Mouse (Mus musculus): ENCODE results near the gene Hist1h2ab. TPM values are rescaled to one million over a fixed set of nuclear protein-coding genes. Genes with fewer than 3 reads are reported as not detected.
A peak's percentile ranks its signal among the peaks of the same experiment; 100 is the strongest.
"Not testable (repeated sequence)": the region's sequence is repeated elsewhere in the genome, so short reads cannot be mapped to it uniquely, and the experiment has no call there.

Hist1h2ab gene
- polyA plus RNA-seq, 1 experiment from 2014 or later = 49.5 TPM

GRCm38 (mm10) chr13:23749563-23750121, 1.3 kb upstream of the Hist1h2ab start:
- no peaks in the 10 kb centered on the region for H3K27me3 ChIP-seq (ENCODE audit: poor library complexity, severe bottlenecking)
- H3K36me3 ChIP-seq (replicated peaks) = no peaks in the 10 kb centered on the region
- no peak overlapping the region for H3K4me3 ChIP-seq
- H3K9me3 ChIP-seq = no peaks in the 10 kb centered on the region
- H3K27ac ChIP-seq = peak overlapping the region; percentile 98
- peaks cover 39% of the 10 kb centered on the region for H3K4me1 ChIP-seq
- 92% methylated on average over 5 of the region's 5 CpGs for WGBS
- no peak for DNase-seq (ENCODE audit: extremely low spot score, low spot score)

DNA sequence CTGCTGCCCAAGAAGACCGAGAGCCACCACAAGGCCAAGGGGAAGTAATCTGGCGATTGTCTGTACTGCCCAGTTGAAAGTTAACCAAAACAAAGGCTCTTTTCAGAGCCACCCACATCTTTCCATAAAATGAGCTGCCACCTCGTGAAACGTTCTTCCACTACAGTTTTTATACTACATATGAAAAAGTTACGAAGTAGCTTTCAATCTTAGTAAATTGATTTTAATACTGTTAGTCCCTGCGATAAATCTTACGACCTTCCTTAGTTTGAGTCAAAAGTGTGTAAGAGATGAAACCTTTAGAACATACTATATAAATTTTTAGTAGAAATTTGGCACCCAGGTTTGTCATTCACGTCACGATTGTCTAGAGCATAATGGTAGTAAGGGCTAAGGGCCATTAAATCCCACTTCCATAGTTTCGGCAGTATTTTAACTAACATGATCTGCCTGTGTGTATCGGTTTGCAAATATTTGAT, 591 bp downstream of the Hist1h2ab start:
- Histone ChIP-seq H3K4me3 (peak overlapping the region; percentile 53), H3K36me3 (replicated peaks) (no peaks in the 10 kb centered on the region), H3K9me3 (no peaks in the 10 kb centered on the region), H3K27me3 (ENCODE audit: poor library complexity, severe bottlenecking) (no peaks in the 10 kb centered on the region), H3K4me1 (peaks cover 41% of the 10 kb centered on the region), H3K27ac (peak overlapping the region; percentile 98)
- 2% methylated on average over 11 of the region's 11 CpGs for WGBS
- DNase-seq (ENCODE audit: extremely low spot score, low spot score) = no peak

GRCm38 (mm10) chr13:23752067-23752741, 1.3 kb downstream of the Hist1h2ab start, which contains the start of gene Hist1h3b:
TSS of gene Hist1h3b (plus strand) at chr13:23752267.
- Histone ChIP-seq H3K4me3 (peak within 1 kb of the TSS; percentile 56), H3K4me1 (peaks cover 39% of the 10 kb centered on the region), H3K27ac (peak within 1 kb of the TSS; percentile 98)
- DNase-seq (ENCODE audit: extremely low spot score, low spot score) = peak; percentile 89
- H3K27me3 ChIP-seq (ENCODE audit: poor library complexity, severe bottlenecking); H3K9me3 ChIP-seq; H3K36me3 ChIP-seq (replicated peaks): not testable (repeated sequence)
- under 1% methylated on average over 23 of the region's 47 CpGs for WGBS

GRCm38 (mm10) chr13:23752742-23753172, 1.8 kb downstream of the Hist1h2ab start:
- Histone ChIP-seq H3K27me3 (ENCODE audit: poor library complexity, severe bottlenecking) (no peaks in the 10 kb centered on the region), H3K4me3 (peak overlapping the region; percentile 56), H3K9me3 (no peaks in the 10 kb centered on the region), H3K27ac (peak overlapping the region; percentile 91), H3K36me3 (replicated peaks) (no peaks in the 10 kb centered on the region), H3K4me1 (peaks cover 39% of the 10 kb centered on the region)
- 4% methylated on average over 6 of the region's 6 CpGs for WGBS
- no peak for DNase-seq (ENCODE audit: extremely low spot score, low spot score)

GRCm38 (mm10) chr13:23753314-23754078, 2.6 kb downstream of the Hist1h2ab start:
- H3K9me3 ChIP-seq = no peaks in the 10 kb centered on the region
- peak overlapping the region; percentile 91 for H3K27ac ChIP-seq
- H3K4me1 ChIP-seq = peaks cover 39% of the 10 kb centered on the region
- H3K36me3 ChIP-seq (replicated peaks) = no peaks in the 10 kb centered on the region
- DNase-seq (ENCODE audit: extremely low spot score, low spot score) = no peak
- no peaks in the 10 kb centered on the region for H3K27me3 ChIP-seq (ENCODE audit: poor library complexity, severe bottlenecking)
- WGBS = 66% methylated on average over 4 of the region's 4 CpGs
- peak overlapping the region; percentile 56 for H3K4me3 ChIP-seq

DNA sequence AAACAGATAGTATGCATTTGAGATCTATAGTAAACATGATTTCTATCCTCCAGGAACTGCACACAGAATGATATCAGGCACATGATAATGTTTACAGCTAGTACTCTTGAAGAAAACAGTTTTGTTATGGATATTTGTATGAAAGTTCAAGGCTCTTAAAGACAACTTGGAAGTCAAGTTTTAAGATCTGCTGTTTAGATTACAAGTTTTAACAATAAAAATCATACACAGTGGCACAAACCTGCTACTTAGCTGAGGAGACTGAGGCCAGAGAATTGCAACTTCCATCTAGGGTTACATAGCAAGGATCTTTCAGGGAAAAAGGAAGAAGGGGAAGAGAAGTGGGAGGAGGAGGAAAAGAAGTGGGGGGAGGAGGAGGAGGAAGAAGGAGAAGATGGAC, 4.1 kb downstream of the Hist1h2ab start:
- Histone ChIP-seq H3K27ac (peak overlapping the region; percentile 91), H3K4me3 (no peak overlapping the region), H3K4me1 (peaks cover 46% of the 10 kb centered on the region), H3K9me3 (no peaks in the 10 kb centered on the region), H3K27me3 (ENCODE audit: poor library complexity, severe bottlenecking) (no peaks in the 10 kb centered on the region), H3K36me3 (replicated peaks) (no peaks in the 10 kb centered on the region)
- DNase-seq (ENCODE audit: extremely low spot score, low spot score) = no peak

- Histone ChIP-seq H3K4me3 (peak within 1 kb of the TSS; percentile 54), H3K27me3 (ENCODE audit: poor library complexity, severe bottlenecking) (no peaks in the 10 kb centered on the region), H3K9me3 (no peaks in the 10 kb centered on the region), H3K36me3 (replicated peaks) (no peaks in the 10 kb centered on the region), H3K27ac (peak within 1 kb of the TSS; percentile 91), H3K4me1 (peaks cover 54% of the 10 kb centered on the region)
- 0% methylated on average over 20 of the region's 22 CpGs for WGBS
- peak; percentile 91 for DNase-seq (ENCODE audit: extremely low spot score, low spot score)
Observed at GRCm38 (mm10) chr13:23756790-23757189, 5.9 kb downstream of the Hist1h2ab start, which contains the start of gene Hist1h4b. TSS of gene Hist1h4b (plus strand) at chr13:23757013.

DNA sequence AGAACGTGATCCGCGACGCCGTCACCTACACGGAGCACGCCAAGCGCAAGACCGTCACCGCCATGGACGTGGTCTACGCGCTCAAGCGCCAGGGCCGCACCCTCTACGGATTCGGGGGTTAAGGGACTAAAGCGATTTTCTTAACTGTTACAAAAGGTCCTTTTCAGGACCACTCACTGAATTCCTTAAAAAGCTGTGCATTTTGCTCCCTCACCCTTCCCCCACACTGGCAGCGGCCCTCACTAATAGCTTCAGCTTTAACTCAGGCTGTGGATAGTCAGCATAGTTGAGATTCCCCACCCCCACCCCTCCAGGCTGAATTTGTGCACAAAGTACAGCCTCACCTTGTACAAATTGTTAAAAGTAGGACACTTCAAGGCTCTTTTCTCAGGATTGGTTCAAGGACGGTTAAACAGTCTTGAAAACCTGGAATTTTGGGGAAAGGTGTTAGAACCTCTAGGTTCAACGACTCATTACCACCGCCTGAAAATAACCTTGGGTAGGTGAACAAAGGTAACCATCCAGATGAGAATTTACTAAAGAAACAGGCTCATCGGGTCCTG, 6.4 kb downstream of the Hist1h2ab start:
- WGBS = 1% methylated on average over 19 of the region's 23 CpGs
- Histone ChIP-seq H3K27me3 (ENCODE audit: poor library complexity, severe bottlenecking) (no peaks in the 10 kb centered on the region), H3K4me1 (peaks cover 55% of the 10 kb centered on the region), H3K36me3 (replicated peaks) (no peaks in the 10 kb centered on the region), H3K27ac (peak overlapping the region; percentile 91), H3K4me3 (peak overlapping the region; percentile 54), H3K9me3 (no peaks in the 10 kb centered on the region)
- DNase-seq (ENCODE audit: extremely low spot score, low spot score) = peak; percentile 62

GRCm38 (mm10) chr13:23757921-23758320, 7.0 kb downstream of the Hist1h2ab start:
- peaks cover 57% of the 10 kb centered on the region for H3K4me1 ChIP-seq
- 58% methylated on average over 3 of the region's 3 CpGs for WGBS
- peak overlapping the region; percentile 91 for H3K27ac ChIP-seq
- H3K4me3 ChIP-seq = peak overlapping the region; percentile 54
- H3K9me3 ChIP-seq = no peaks in the 10 kb centered on the region
- H3K27me3 ChIP-seq (ENCODE audit: poor library complexity, severe bottlenecking) = no peaks in the 10 kb centered on the region
- no peaks in the 10 kb centered on the region for H3K36me3 ChIP-seq (replicated peaks)
- DNase-seq (ENCODE audit: extremely low spot score, low spot score) = no peak

- H3K27me3 ChIP-seq (ENCODE audit: poor library complexity, severe bottlenecking) = no peaks in the 10 kb centered on the region
- no peaks in the 10 kb centered on the region for H3K36me3 ChIP-seq (replicated peaks)
- DNase-seq (ENCODE audit: extremely low spot score, low spot score) = no peak
- H3K4me3 ChIP-seq = no peak overlapping the region
- WGBS = 84% methylated on average over 3 of the region's 3 CpGs
- H3K27ac ChIP-seq = peak overlapping the region; percentile 91
- H3K9me3 ChIP-seq = no peaks in the 10 kb centered on the region
- peaks cover 61% of the 10 kb centered on the region for H3K4me1 ChIP-seq
Observed at GRCm38 (mm10) chr13:23759251-23759771, 8.4 kb downstream of the Hist1h2ab start.

GRCm38 (mm10) chr13:23759916-23760239, 9.0 kb downstream of the Hist1h2ab start:
- peak; percentile 58 for DNase-seq (ENCODE audit: extremely low spot score, low spot score)
- Histone ChIP-seq H3K4me1 (peaks cover 66% of the 10 kb centered on the region), H3K36me3 (replicated peaks) (no peaks in the 10 kb centered on the region), H3K4me3 (peak overlapping the region; percentile 61), H3K27me3 (ENCODE audit: poor library complexity, severe bottlenecking) (no peaks in the 10 kb centered on the region), H3K27ac (peak overlapping the region; percentile 91), H3K9me3 (no peaks in the 10 kb centered on the region)
- 65% methylated on average over 1 of the region's 1 CpGs for WGBS

- H3K9me3 ChIP-seq = no peaks in the 10 kb centered on the region
- 3% methylated on average over 23 of the region's 27 CpGs for WGBS
- peak overlapping the region; percentile 61 for H3K4me3 ChIP-seq
- no peaks in the 10 kb centered on the region for H3K36me3 ChIP-seq (replicated peaks)
- H3K27me3 ChIP-seq (ENCODE audit: poor library complexity, severe bottlenecking) = no peaks in the 10 kb centered on the region
- H3K27ac ChIP-seq = peak overlapping the region; percentile 91
- H3K4me1 ChIP-seq = peaks cover 70% of the 10 kb centered on the region
- no peak for DNase-seq (ENCODE audit: extremely low spot score, low spot score)
Observed at GRCm38 (mm10) chr13:23760240-23760971, 9.5 kb downstream of the Hist1h2ab start.
